In the genomic region with DNA sequence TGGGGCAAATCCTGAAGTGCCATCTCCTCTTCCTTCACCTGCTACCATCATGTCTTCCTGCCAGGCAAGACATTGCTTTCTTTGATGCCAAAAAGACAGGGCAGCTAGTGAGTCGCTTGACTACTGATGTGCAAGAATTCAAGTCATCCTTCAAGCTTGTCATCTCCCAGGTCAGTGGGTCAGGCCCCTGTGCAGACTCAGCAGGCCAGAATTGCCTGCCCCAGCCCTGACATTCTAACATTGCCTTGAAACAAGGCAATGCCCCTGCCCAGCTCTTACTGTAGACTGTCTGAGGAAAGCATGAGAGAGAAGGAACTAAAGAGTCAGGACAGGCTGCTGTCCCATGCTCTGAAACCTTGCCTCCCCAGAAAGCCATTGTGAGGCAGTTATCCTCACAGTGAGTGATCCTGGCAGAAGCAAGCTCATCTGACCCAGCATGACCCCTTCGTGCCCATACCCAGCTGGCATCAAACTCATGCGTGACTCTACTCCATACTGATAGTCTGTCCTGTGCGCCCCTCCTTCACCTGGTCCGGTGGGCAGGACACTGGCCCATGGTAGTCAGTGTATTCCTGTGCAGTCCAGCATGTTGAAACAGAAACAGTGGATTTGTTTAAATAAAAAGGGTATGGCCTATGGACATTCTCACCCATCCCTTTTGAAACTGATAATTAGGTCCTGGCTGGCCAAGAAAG, we compare ENCODE assay signal across 20 mouse cellular contexts. TPM values are rescaled to one million over a fixed set of nuclear protein-coding genes. Genes with fewer than 3 reads are reported as not detected.
A peak's percentile ranks its signal among the peaks of the same experiment; 100 is the strongest.
DNase-seq lines count a peak whose midpoint lies in the region; ATAC-seq lines count a peak whose summit lies in the region.
"Had no signal": no experiment of that assay in that cellular context is flagged by ENCODE, and none has a peak within 500 bp of the region (broad histone marks: within the 10 kb centered on the region; RNA-seq: fewer than 3 reads in every experiment).

No protein-coding gene starts in this region.

- H3K4me1 ChIP-seq in limb, embryonic 12.5 days (replicated peaks): no peaks in the 10 kb centered on the region; the same call in 1 of the 2 replicates
- peaks cover 8% of the 10 kb centered on the region; the same call in 1 of the 2 replicates for H3K4me1 ChIP-seq in limb, embryonic 10.5 days
- H3K4me1 ChIP-seq: embryonic facial prominence, embryonic 13.5 days; embryonic facial prominence, embryonic 15.5 days; forebrain, embryonic 12.5 days had no signal

- 0 out of 2 replicates have a peak overlapping the region, but pooled peaks have one; percentile 37 for H3K9ac ChIP-seq in limb, embryonic 12.5 days (replicated peaks)
- H3K9ac ChIP-seq: embryonic facial prominence, embryonic 13.5 days; embryonic facial prominence, embryonic 15.5 days; forebrain, embryonic 12.5 days had no signal

- H3K27me3 ChIP-seq in limb, embryonic 12.5 days: no peaks in the 10 kb centered on the region
- H3K27me3 ChIP-seq in limb, embryonic 10.5 days (ENCODE audit: low read depth, poor library complexity, severe bottlenecking): no peaks in the 10 kb centered on the region
- H3K27me3 ChIP-seq: embryonic facial prominence, embryonic 13.5 days; embryonic facial prominence, embryonic 15.5 days; forebrain, embryonic 12.5 days had no signal

- ATAC-seq in limb, embryonic 12.5 days (ENCODE audit: insufficient number of reproducible peaks, insufficient read depth, low FRiP score, low TSS enrichment, low read depth): no peak
- ATAC-seq: forebrain, embryonic 14.5 days; forebrain, embryonic 16.5 days had no signal

- H3K4me3 ChIP-seq in limb, embryonic 12.5 days (replicated peaks): no peak overlapping the region
- H3K4me3 ChIP-seq in limb, embryonic 10.5 days: no peak overlapping the region
- H3K4me3 ChIP-seq: embryonic facial prominence, embryonic 13.5 days; embryonic facial prominence, embryonic 15.5 days; erythroblast, embryonic 14.5 days; forebrain, embryonic 10.5 days; forebrain, embryonic 12.5 days had no signal

- peaks cover 39% of the 10 kb centered on the region for H3K36me3 ChIP-seq in limb, embryonic 12.5 days
- peaks cover 59% of the 10 kb centered on the region for H3K36me3 ChIP-seq in limb, embryonic 10.5 days

- H3K27ac ChIP-seq in limb, embryonic 12.5 days: no peak overlapping the region
- H3K27ac ChIP-seq in limb, embryonic 10.5 days: no peak overlapping the region
- H3K27ac ChIP-seq: embryonic facial prominence, embryonic 13.5 days; embryonic facial prominence, embryonic 15.5 days; forebrain, embryonic 10.5 days; forebrain, embryonic 12.5 days had no signal

- H3K4me2 ChIP-seq in limb, embryonic 12.5 days: no peak overlapping the region
- H3K4me2 ChIP-seq: embryonic facial prominence, embryonic 13.5 days; embryonic facial prominence, embryonic 15.5 days; forebrain, embryonic 12.5 days had no signal

- WGBS in limb, embryonic 12.5 days: 88% methylated on average over 5 of the region's 5 CpGs
- 90% methylated on average over 5 of the region's 5 CpGs for WGBS in limb, embryonic 10.5 days

- peak; percentile 66 for DNase-seq in adrenal gland, adult 2 months
- no peak for DNase-seq in adrenal gland, adult 8-10 months
- DNase-seq in limb, embryonic 10.5 days (ENCODE audit: low spot score): no peak
- peak; percentile 28 for DNase-seq in 3T3-L1 (ENCODE audit: low read depth, low spot score)
- DNase-seq: adrenal gland, postnatal 10 days; adrenal gland, postnatal 25 days; cerebellum, adult 11 months; cerebellum, adult 18-20 months; cerebellum, adult 8-10 months; cerebellum, postnatal 36 days; embryo, embryonic 11 days had no signal

- H3K9me3 ChIP-seq in limb, embryonic 12.5 days: no peaks in the 10 kb centered on the region
- no peaks in the 10 kb centered on the region for H3K9me3 ChIP-seq in limb, embryonic 10.5 days (replicated peaks)
- H3K9me3 ChIP-seq: embryonic facial prominence, embryonic 13.5 days; embryonic facial prominence, embryonic 15.5 days; forebrain, embryonic 10.5 days; forebrain, embryonic 12.5 days had no signal

RNA-seq across cellular contexts. Expression of a gene that starts 7.6 kb away (rescaled TPM):
- total RNA-seq in adrenal gland, adult 2 months (2021): 10 to 100 TPM; 63.6 to 69.8 TPM
- 165 and 174 TPM in 2 replicates for polyA plus RNA-seq in adrenal gland, adult 2 months (2012; rRNA removed)
- total RNA-seq in adrenal gland, adult 8-10 months (2022): 10 to 100 TPM; 73.5 to 97.6 (median 86.0) TPM
- polyA plus RNA-seq in limb, embryonic 12.5 days (2016; fragmentation: Nextera tagmentation; extraction: Ambion mirVana): 41.6 and 42.9 TPM in 2 replicates
- 56.6 and 56.7 TPM in 2 replicates for polyA plus RNA-seq in limb, embryonic 10.5 days (2016; fragmentation: Nextera tagmentation; extraction: Ambion mirVana)

RNA-seq across cellular contexts. Expression of a gene that starts 9.1 kb away (rescaled TPM):
- 1 to 10 TPM; 1.5 to 1.7 TPM for total RNA-seq in adrenal gland, adult 2 months (2021)
- polyA plus RNA-seq in adrenal gland, adult 2 months (2012; rRNA removed): 7.5 and 11.6 TPM in 2 replicates
- total RNA-seq in adrenal gland, adult 8-10 months (2022): 1 to 10 TPM in 1 of 4 experiments, under 1 TPM in 3; 0.55 to 1.3 (median 0.64) TPM
- 0.46 and 0.47 TPM in 2 replicates for polyA plus RNA-seq in limb, embryonic 12.5 days (2016; fragmentation: Nextera tagmentation; extraction: Ambion mirVana)
- polyA plus RNA-seq in limb, embryonic 10.5 days (2016; fragmentation: Nextera tagmentation; extraction: Ambion mirVana): 1.4 and 2.1 TPM in 2 replicates

RNA-seq across cellular contexts. Expression of a gene that starts 12.1 kb away (rescaled TPM):
- total RNA-seq in adrenal gland, adult 2 months (2021): under 1 TPM in 1 of 2 experiments, not detected in 1; 0.48 TPM
- polyA plus RNA-seq in adrenal gland, adult 2 months (2012; rRNA removed): 0.74 and 1.2 TPM in 2 replicates
- under 1 TPM in 3 of 4 experiments, not detected in 1; 0.30 to 0.59 (median 0.55) TPM for total RNA-seq in adrenal gland, adult 8-10 months (2022)
- 1.2 and 1.7 TPM in 2 replicates for polyA plus RNA-seq in limb, embryonic 12.5 days (2016; fragmentation: Nextera tagmentation; extraction: Ambion mirVana)
- 0.13 and 0.30 TPM in 2 replicates for polyA plus RNA-seq in limb, embryonic 10.5 days (2016; fragmentation: Nextera tagmentation; extraction: Ambion mirVana)
- total RNA-seq: common myeloid progenitor, adult 5-6 weeks had no signal
- polyA plus RNA-seq: erythroblast, embryonic 14.5 days; forebrain, embryonic 10.5 days; forebrain, embryonic 14.5 days had no signal

RNA-seq across cellular contexts. Expression of a gene that starts 22.3 kb away (rescaled TPM):
- total RNA-seq in adrenal gland, adult 2 months (2021): 10 to 100 TPM; 40.7 to 47.9 TPM
- 60.2 and 63.3 TPM in 2 replicates for polyA plus RNA-seq in adrenal gland, adult 2 months (2012; rRNA removed)
- total RNA-seq in adrenal gland, adult 8-10 months (2022): 10 to 100 TPM; 43.2 to 66.8 (median 56.2) TPM
- polyA plus RNA-seq in limb, embryonic 12.5 days (2016; fragmentation: Nextera tagmentation; extraction: Ambion mirVana): 53.8 and 54.5 TPM in 2 replicates
- polyA plus RNA-seq in limb, embryonic 10.5 days (2016; fragmentation: Nextera tagmentation; extraction: Ambion mirVana): 37.2 and 48.5 TPM in 2 replicates

RNA-seq across cellular contexts. Expression of a gene that starts 22.6 kb away (rescaled TPM):
- total RNA-seq in adrenal gland, adult 2 months (2021): 10 to 100 TPM; 58.4 to 63.2 TPM
- polyA plus RNA-seq in adrenal gland, adult 2 months (2012; rRNA removed): 65.9 and 74.0 TPM in 2 replicates
- 10 to 100 TPM; 53.0 to 84.3 (median 65.6) TPM for total RNA-seq in adrenal gland, adult 8-10 months (2022)
- polyA plus RNA-seq in limb, embryonic 12.5 days (2016; fragmentation: Nextera tagmentation; extraction: Ambion mirVana): 47.1 and 50.2 TPM in 2 replicates
- polyA plus RNA-seq in limb, embryonic 10.5 days (2016; fragmentation: Nextera tagmentation; extraction: Ambion mirVana): 33.7 and 43.9 TPM in 2 replicates

Comparison
In these comparisons a context has a peak if more than half of its experiments do, and no peak if none do; other contexts are left out.
1. DNase-seq: peak in adrenal gland, adult 2 months (single experiment) and 3T3-L1 (single experiment); none in adrenal gland, adult 8-10 months (single experiment) and limb, embryonic 10.5 days (single experiment).